Mouse (Mus musculus) mature B cell (primary cell): ENCODE data around the gene Arhgap21.

ENCODE experiments used
- in situ Hi-C: fragments of 300-500 bp; cut with MboI; formaldehyde crosslinking; loops from 2 replicates; pipeline ENCODE4 v1.14.3; 2019

Arhgap21 gene

DNA sequence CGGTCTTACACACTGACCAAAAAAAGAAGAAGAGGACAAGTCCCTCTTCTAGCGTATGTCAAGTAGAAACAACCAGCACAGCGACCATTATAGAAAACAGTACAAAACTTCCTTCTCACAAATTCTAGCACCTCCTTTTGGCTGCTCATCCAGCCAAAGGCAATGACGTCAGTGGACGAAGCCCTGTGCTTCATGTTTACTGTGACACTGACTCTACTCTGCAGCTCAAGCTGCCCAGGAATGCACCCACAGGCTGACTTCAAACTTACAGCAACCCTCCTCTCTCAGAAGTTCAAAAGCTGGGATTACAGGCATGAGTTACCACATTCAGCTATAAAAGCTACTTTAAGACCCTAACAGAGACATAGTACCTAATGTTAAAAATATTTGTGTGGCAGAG is 72.2 kb downstream of the Arhgap21 start:
- in situ Hi-C loops, result loop anchor here (10.0 kb wide), 1 partner anchor 288 kb away; no protein-coding TSS in a partner anchor

DNA sequence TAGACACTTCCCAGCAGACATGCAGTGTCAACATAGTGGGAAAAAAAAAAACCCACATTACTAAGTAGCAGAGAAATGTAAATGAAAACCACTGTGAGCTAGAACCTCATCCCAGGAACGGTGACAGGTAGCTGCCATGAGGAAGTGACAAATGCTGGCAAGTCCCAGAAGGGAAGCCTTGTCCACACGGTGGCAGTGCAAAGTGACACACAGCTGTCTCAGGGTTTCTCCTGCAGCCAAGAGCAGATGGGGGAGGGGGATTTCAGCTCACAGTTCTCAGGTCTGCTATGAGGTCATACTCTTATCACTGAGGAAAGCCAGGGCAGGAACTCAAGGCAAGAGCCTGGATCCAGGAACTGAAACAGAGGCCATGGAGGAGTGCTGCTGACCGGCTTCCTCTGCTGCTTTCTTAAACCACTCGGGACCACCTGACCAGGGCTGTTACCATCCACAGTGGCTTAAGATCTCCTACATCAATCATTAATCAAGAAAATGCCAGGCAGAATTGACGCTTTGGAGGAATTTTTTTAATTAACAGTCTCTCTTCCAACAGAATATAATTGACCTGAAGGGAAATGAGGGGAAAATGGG is 74.5 kb downstream of the Arhgap21 start:
- in situ Hi-C loops, result loop anchor here (10.0 kb wide), 1 partner anchor 291 kb away; no protein-coding TSS in a partner anchor

DNA sequence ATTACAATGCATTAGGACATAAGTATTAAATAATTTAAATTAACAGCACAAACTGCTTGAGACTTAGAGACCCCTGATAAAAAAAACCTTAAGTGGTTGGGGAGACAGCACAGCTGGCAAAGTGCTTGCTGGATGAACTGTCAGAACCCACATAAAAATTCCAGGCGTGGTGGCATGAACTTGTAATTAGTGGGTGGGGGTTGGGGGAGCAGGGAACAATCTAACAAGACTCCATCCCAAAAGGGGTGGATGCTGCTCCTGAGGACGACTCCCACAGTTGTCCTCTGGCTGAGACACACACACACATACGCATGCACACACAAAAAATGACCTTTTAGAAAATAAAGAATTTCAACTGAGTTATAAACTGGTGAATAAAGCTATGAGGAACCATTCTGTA is 79.9 kb downstream of the Arhgap21 start:
- in situ Hi-C loops, result no loop called here

DNA sequence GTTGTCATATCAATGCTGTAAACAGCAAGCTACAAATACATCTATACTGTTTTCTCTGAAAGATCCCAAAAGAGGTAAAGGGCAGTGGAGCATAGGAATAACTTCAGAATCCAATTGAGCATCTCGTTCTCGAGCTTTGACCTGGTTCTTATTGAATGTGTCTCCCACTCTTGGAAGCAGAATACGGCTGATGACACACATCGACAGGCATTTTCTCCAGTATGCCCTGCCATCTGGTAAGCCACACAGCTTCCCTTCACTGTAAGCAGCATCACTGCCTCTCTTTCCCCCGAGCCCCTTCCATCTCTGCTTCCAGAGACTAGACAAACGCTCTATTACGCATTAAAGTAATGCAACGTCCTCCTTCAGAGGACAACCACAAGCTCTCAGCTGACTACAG is 85.4 kb downstream of the Arhgap21 start:
- in situ Hi-C loops, result no loop called here

DNA sequence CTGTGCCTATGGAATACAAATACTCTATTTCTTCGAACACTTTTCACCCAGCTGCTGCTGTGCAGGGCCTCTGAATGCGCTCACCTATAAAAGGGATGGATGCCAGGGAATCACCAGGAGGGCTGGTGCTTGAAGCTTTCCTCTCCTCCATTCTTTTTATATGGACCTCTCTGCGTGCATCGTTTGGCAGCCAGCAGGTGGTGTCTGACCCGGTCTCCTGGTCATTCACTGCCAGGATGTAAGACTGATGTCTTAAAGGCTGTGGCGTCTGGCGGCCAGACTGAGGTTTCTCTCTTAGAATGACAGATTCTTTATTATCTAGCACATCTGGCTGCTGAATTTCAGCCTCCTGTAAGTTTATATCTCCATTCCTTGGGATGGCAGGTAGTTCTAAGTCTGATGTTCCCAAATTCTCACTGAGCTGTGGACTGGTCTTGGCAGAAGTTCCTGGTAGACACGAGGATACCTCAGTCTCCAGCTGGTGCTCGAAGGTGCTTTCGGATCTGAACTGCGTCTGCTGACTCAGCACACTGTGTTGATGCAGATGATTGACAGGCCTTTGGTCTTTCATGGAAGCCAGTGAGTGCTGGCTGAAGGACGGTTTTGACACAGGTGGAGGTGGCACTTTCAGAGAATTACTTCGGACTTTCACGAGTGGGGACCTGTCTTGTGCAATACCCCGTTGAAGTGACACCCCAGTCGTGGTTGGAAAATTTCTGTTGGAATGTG is 88.6 kb downstream of the Arhgap21 start:
- in situ Hi-C loops, result no loop called here

DNA sequence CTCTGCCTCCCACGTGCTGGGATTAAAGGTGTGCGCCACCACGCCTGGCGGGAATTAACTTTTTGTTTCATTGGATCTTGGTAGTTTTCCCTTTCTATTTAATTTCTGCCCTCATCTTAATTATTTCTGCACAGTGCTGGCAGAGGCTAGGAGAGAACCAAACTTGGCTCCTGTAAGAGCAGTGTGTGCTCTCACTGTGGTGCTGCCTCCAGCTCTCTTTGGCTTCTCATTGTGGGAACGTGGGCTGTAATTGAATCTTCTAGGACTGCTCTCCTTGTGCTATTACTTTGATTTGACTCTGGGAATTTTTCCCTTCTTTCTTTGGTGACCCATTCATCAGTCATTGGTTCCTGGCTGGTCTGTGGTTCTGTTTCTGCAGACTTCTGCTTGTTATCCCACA is 94.1 kb downstream of the Arhgap21 start:
- in situ Hi-C loops, result no loop called here

DNA sequence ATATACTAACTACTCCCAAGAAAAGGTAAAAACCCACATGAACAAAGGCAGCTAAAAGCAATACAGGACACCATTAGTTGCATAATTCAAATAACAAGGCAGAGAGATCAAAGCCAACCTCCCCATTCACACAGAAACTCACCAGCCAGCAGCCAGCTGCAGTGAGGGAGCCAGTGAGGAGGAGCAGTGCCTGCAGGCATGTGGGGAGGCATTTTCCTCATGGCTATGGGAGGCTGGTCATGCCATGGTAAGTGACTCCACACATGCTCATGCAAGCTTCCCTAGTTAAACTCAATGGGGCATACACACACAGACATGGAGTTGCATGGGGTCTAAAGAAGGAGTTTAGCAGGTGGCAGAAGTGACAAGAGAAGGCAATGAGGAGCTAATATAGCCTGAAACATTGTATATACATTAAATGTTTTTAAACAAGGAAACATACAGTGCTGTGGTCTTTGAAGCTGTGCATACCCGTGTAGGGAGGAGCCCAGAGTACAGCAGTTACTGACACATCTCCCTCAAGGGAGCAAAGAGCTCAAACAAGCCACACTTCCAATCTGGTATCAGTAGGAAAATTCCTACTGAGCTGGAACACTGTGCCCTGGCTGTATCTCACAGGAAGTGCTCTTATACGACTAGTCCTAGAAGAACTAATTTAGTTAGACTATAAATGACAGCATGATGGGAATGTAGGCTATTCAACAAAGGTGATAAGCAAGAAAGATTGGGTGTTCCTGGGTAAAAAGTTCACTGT is 99.3 kb downstream of the Arhgap21 start:
- in situ Hi-C loops, result no loop called here

DNA sequence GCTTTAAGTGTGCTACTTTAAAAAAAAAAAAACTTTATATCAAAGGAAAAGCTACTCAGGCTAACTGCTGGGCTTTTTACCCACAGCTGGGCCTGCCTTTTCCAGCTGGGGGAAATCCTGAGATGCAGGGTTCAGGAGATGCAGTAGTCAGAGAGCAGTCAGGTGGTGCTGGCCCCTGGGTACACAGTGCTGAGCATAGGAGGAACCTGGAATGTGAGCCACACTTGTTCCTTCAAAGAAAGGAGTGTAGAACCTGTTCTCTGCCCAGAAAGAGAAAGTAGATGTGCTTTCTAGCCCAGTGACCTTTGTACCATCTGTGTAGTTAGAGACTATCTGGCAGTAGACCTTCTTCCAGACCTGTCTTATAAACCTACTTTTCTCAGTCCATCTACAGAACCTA is 100.6 kb downstream of the Arhgap21 start:
- in situ Hi-C loops, result no loop called here

DNA sequence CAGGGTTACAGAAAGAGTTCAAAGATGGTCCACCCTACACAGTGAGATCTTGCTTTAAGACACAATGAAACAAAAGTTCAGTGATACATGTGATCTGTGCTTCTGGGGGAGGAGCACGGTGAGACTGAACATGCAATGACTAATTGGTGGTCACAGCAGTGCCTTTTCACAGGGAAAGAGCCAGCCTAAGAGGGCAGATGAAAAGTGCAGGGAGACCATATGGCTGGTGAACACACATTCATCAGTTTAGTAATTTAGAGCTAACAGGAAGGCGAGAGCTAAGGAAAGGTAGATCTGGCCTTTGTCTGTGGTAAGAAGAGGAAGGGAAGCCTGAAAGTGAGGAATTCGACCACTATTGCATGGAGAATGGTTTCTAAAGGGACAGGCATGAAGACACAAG is 102.9 kb downstream of the Arhgap21 start:
- in situ Hi-C loops, result no loop called here

DNA sequence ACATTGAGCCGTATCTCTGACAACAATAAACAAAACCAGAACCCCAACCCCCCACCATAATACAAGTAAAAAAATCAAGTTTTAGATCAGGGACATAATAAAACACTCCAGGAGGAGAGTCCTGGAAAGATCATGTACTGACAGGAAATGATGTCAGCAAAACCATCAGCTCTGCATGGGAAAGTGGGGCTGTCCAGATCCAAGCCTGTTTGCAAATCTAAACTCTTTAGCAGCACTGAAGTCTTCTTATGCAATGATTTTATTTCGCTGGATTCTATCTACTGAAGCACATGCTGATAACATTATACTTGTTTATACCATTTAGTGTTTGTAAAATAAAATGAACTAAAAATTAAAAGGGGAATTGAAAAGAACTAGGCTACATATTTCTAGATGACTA is 104.1 kb downstream of the Arhgap21 start:
- in situ Hi-C loops, result no loop called here

DNA sequence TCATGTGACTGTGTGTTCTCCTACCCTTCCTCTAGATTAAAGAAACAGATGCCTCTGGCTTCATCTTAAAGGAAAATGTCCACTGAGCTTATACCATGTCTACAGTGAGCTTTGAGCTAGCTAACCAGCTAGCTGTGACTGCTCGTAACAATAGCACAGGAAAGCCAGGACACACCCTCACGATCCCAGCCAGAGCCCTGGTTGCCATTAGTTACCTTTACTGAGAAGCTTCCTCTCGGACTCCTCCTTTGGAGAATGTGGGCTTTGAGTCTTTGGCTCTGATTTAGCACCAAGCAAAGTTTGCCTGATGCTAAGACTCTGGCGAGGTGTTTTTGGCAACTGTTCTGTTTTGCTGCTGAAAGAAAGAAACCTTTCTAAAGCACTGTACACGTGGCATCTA is 107.9 kb downstream of the Arhgap21 start:
- in situ Hi-C loops, result no loop called here

DNA sequence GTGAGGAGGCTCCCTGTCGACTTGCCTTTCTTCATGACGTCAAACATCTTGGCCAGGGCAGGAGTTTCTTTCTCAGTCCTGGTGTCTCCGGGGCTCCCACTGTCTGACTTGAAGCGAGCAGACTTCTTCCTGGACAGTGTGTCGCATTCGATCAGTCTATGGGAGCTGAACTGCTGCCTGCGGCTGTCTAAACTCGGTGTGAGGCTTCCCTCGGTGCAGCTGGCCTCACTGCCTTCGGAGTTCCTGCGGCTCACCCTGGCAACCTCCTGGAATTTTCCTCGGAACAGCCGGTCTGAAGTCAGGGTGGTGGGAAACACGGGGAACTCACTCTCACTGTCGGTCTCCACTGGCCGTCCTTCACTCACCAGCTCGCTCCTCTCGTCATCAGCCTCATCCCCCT is 119.3 kb downstream of the Arhgap21 start:
- in situ Hi-C loops, result no loop called here

DNA sequence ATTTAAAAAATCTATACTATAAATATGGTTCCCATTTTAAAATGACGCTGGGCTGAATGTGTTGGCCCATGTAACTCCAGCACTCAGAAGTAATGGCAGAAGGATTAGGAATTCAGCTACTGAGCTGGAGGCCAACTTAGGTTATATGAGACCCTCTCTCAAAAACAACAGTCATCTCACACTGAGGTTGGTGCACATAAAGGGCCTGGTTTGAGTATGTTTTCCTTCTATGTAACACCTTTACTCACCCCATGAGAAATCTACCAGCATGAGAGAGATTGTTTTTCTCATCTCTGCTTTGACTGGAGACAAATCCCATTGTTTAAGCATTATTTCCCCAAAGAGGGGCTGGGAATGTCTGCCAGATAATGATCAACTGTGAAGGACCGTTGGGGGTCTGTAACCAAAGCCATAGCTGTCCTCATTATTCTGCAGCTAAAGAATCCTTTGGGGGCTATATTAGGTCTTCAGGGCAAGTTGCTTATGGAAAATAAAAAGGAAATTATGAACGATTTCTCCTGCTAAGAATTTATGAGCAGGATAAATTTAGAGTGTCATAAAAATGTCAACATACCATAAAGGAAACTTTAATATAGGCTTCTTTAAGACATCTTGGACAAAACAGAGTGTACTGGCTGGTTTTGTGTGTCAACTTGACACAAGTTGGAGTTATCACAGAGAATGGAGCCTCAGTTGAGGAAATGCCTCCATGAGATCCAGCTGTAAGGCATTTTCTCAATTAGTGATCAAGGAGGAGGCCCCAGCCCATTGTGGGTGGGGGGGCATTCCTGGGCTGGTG is 136.9 kb downstream of the Arhgap21 start:
- in situ Hi-C loops, result no loop called here

DNA sequence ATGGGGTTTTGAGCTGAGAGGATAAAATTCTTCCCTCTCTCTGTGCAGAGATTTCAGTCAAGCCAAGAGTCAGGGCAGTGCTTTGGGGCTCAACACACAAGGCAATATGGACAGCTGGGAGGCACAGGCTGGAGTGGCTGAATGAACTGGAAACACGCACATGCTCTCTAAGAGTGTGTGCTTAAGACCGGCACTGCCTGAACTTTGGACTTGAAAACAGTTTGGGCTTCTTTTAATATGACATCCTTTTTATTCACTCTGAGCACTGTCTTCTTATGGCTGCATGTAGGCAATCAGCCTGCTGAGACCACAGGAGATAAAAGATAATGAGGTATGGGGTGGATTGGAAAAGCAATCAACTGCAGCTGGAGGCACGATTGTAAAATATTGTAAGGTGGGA is 137.8 kb downstream of the Arhgap21 start:
- in situ Hi-C loops, result no loop called here

DNA sequence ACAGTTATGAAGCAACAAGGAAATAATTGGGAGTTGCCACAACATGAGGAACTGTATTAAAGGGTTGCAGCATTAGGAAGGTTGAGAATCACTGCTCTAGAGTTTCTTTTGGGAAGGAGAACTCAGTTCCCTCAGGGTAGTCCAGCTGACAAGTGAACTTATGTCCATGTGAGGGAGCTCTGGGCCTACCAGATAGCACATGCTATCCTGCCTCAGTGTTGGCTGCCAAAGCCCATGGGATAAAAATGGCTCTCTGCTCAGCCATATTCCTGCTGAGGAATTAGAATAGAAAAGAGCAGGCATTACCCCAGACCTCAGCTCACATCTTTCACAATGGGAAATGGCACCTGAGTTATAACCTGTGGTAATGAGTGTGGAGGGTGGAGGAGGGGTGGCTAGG is 142.4 kb downstream of the Arhgap21 start:
- in situ Hi-C loops, result no loop called here

DNA sequence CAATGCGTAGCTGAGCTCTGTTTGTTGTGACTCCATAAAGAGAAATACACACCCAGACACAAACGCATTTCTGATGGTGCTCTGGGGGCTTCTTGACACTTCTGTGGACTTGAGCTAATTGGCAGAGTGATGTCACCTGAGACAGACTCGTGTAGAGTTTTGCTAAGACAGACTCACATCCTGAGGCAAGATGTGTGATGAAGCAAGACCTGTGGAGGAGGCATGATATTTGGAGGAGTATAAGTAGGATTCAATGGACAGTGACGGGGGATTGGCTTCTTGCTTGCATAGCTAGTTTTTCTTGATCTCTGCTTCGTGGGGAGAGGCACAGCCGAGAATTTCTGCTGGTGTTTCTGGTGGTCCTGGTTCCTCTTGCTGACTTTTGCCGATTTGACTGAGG is 150.5 kb downstream of the Arhgap21 start:
- in situ Hi-C loops, result no loop called here

DNA sequence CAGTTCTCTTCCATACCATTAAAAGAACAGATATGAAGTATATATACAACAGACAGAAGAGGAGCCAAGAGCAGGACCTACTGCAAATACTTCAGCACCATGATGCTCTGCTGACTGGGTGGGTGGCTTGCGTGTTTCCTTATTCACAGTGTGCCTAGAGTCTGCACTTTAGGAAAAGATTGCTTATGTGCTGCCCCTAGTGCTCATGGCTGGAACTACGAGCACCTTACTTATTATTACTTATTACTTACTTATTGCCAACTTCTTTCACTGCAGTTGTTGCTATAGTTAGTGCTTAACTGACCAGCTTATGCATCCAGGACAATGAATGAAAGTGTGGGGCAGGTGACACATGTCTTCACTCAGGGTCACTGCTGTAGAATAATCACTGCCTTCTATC is 154.7 kb downstream of the Arhgap21 start:
- in situ Hi-C loops, result no loop called here

DNA sequence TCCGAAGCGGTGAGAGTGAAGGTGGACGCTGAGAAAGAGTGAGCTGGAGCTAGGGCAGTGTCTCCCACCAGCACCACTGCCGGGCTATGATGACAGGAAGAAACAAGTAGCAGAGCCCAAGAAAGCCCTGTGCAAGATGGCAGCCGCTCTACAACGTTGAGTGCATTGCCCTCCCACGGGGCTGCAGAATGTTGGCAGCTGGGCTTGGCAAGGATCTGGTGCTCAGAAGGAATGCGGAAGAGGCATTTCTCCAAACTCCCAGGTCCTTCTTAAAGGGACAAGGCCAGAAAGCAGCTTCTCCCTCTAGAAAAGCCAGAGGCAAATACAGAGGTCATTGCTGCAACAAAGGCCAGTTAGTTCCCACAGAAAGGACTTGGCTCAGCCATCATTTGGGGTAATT is 157.2 kb downstream of the Arhgap21 start:
- in situ Hi-C loops, result no loop called here

DNA sequence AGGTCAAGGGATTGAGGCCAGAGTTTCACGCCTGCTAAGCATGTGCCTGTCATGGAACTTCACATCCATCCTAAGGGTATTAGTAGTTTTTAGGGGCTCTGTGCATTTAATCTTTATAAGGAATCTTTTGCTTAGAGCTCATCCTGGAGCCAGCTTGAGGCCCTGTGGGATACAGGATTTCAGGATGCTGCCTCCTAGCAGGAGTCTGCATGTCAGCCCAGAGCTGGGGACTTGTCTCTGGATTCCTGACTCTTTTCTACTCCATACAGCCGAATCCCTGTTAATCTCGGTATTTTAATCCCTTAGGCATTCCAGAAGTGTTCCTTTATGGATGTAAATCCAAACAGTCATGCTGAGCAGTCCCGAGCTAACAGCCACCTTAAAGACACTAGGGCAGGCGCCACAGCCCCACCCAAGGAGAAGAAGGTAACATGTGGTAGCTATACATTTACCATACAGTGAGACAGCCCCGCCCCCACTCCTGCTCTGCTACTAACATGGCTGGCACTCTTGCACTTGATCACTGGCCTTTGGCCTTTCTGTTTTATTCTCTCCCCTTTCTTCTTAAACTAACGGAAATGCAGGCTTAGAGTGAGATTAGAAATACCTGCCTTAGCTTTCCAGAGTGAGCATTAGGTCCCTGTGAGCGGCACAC is 167.3 kb downstream of the Arhgap21 start:
- in situ Hi-C loops, result no loop called here
